Mouse (Mus musculus) neural tube, embryonic 15.5 days (tissue): ENCODE results near the gene Lmna. TPM values are rescaled to one million over a fixed set of nuclear protein-coding genes. Genes with fewer than 3 reads are reported as not detected.

Experiments used
- ATAC-seq: fragments of 200-750 bp; cut with Nextera tagmentation; 2 replicates; pipeline ENCODE4 v1.8.0; 2017; ENCODE audit warnings: mild to moderate bottlenecking, moderate TSS enrichment, moderate library complexity; ENCODE audit not compliant: low FRiP score
- H3K27ac ChIP-seq: fragments of 300-500 bp; sonication (generic); replicated peaks from 2 replicates; pipeline ENCODE4 v1.5.1; 2015; ENCODE audit warnings: mild to moderate bottlenecking, inconsistent platforms
- H3K27me3 ChIP-seq: fragments of 300-500 bp; sonication (generic); replicated peaks from 2 replicates; pipeline ENCODE4 v1.6.1; 2015; ENCODE audit warnings: inconsistent platforms
- H3K36me3 ChIP-seq: fragments of 300-500 bp; sonication (generic); 2 replicates; pipeline ENCODE4 v1.6.1; 2015; ENCODE audit warnings: inconsistent platforms
- H3K4me1 ChIP-seq: fragments of 300-500 bp; sonication (generic); 2 replicates; pipeline ENCODE4 v1.6.1; 2015; ENCODE audit warnings: inconsistent platforms
- H3K4me2 ChIP-seq: fragments of 300-500 bp; sonication (generic); 2 replicates; pipeline ENCODE4 v1.6.1; 2015; ENCODE audit warnings: inconsistent platforms, mild to moderate bottlenecking, moderate library complexity
- H3K4me3 ChIP-seq: fragments of 300-500 bp; sonication (generic); replicated peaks from 2 replicates; pipeline ENCODE4 v1.5.1; 2015; ENCODE audit warnings: mild to moderate bottlenecking, inconsistent platforms
- H3K9ac ChIP-seq: fragments of 300-500 bp; sonication (generic); replicated peaks from 2 replicates; pipeline ENCODE4 v1.6.1; 2015; ENCODE audit warnings: mild to moderate bottlenecking, inconsistent platforms
- H3K9me3 ChIP-seq: fragments of 300-500 bp; sonication (generic); replicated peaks from 2 replicates; pipeline ENCODE4 v1.6.1; 2016; ENCODE audit warnings: inconsistent platforms
- WGBS: fragments of 180-500 bp; shearing (Covaris S2); methylation state at CpG from one replicate; pipeline ENCODE4 v1.1.7; 2015; ENCODE audit warnings: mixed read lengths; 5-methylcytosine and 5-hydroxymethylcytosine counted together
- polyA plus RNA-seq: library from polyadenylated mRNA; unstranded; fragments of >200 nt; fragmentation: Nextera tagmentation; extraction: Ambion mirVana; gene quantifications from 2 replicates; pipeline ENCODE4 v1.2.1, GENCODE M21; 2015

Gene Lmna
- polyA plus RNA-seq, 1 experiment from 2014 or later: 70.3 TPM

- Histone ChIP-seq H3K4me1 (peaks cover 35% of the 10 kb centered on the region), H3K27me3 (peaks cover 9% of the 10 kb centered on the region; the same call in 1 of the 2 replicates), H3K36me3 (no peaks in the 10 kb centered on the region), H3K27ac (peak overlapping the region; percentile 86), H3K9ac (0 out of 2 replicates have a peak overlapping the region, but pooled peaks have one; percentile 91), H3K4me3 (peak overlapping the region; percentile 90), H3K4me2 (peak overlapping the region; percentile 95), H3K9me3 (no peaks in the 10 kb centered on the region)
- 15% methylated on average over 4 of the region's 4 CpGs for WGBS
- peak; percentile 13; the same call in 1 of the 2 replicates for ATAC-seq
Measured at GRCm38 (mm10) chr3:88503505-88503863, 6.3 kb downstream of the Lmna start.

GRCm38 (mm10) chr3:88502641-88503504 lies 6.9 kb downstream of the Lmna start:
- peak overlapping the region; percentile 91 for H3K9ac ChIP-seq
- peak overlapping the region; percentile 90 for H3K4me3 ChIP-seq
- peaks cover 9% of the 10 kb centered on the region; the same call in 1 of the 2 replicates for H3K27me3 ChIP-seq
- no peaks in the 10 kb centered on the region for H3K9me3 ChIP-seq
- no peaks in the 10 kb centered on the region for H3K36me3 ChIP-seq
- peak overlapping the region; percentile 86 for H3K27ac ChIP-seq
- peak; percentile 94 for ATAC-seq
- peak overlapping the region; percentile 95 for H3K4me2 ChIP-seq
- H3K4me1 ChIP-seq: peaks cover 35% of the 10 kb centered on the region
- under 1% methylated on average over 53 of the region's 55 CpGs for WGBS

- H3K4me3 ChIP-seq: peak overlapping the region; percentile 90
- peaks cover 35% of the 10 kb centered on the region for H3K4me1 ChIP-seq
- no peaks in the 10 kb centered on the region for H3K9me3 ChIP-seq
- peak overlapping the region; percentile 86; the same call in 1 of the 2 replicates for H3K27ac ChIP-seq
- 11% methylated on average over 11 of the region's 11 CpGs for WGBS
- peak overlapping the region; percentile 91 for H3K9ac ChIP-seq
- no peaks in the 10 kb centered on the region for H3K36me3 ChIP-seq
- H3K4me2 ChIP-seq: peak overlapping the region; percentile 95
- ATAC-seq: no peak
- H3K27me3 ChIP-seq: peaks cover 9% of the 10 kb centered on the region; the same call in 1 of the 2 replicates
Measured at GRCm38 (mm10) chr3:88502031-88502571, 7.7 kb downstream of the Lmna start.

GRCm38 (mm10) chr3:88501366-88502030 lies 8.3 kb downstream of the Lmna start:
- Histone ChIP-seq H3K9me3 (no peaks in the 10 kb centered on the region), H3K4me1 (peaks cover 35% of the 10 kb centered on the region), H3K27ac (no peak overlapping the region), H3K9ac (peak overlapping the region; percentile 91; the same call in 1 of the 2 replicates), H3K4me3 (peak overlapping the region; percentile 90), H3K4me2 (peak overlapping the region; percentile 95), H3K36me3 (no peaks in the 10 kb centered on the region), H3K27me3 (peaks cover 9% of the 10 kb centered on the region; the same call in 1 of the 2 replicates)
- no peak for ATAC-seq
- 57% methylated on average over 6 of the region's 6 CpGs for WGBS

GRCm38 (mm10) chr3:88500655-88501365 lies 8.9 kb downstream of the Lmna start:
- H3K27ac ChIP-seq: no peak overlapping the region
- peaks cover 39% of the 10 kb centered on the region for H3K4me1 ChIP-seq
- peaks cover 9% of the 10 kb centered on the region; the same call in 1 of the 2 replicates for H3K27me3 ChIP-seq
- WGBS: 42% methylated on average over 4 of the region's 4 CpGs
- peak overlapping the region; percentile 90 for H3K4me3 ChIP-seq
- ATAC-seq: no peak
- H3K9me3 ChIP-seq: no peaks in the 10 kb centered on the region
- H3K4me2 ChIP-seq: peak overlapping the region; percentile 95
- H3K9ac ChIP-seq: no peak overlapping the region
- no peaks in the 10 kb centered on the region for H3K36me3 ChIP-seq

- H3K27me3 ChIP-seq: peaks cover 9% of the 10 kb centered on the region; the same call in 1 of the 2 replicates
- ATAC-seq: no peak
- no peak overlapping the region for H3K4me3 ChIP-seq
- H3K4me2 ChIP-seq: peak overlapping the region; percentile 95; the same call in 1 of the 2 replicates
- no peak overlapping the region for H3K27ac ChIP-seq
- H3K36me3 ChIP-seq: no peaks in the 10 kb centered on the region
- peaks cover 46% of the 10 kb centered on the region for H3K4me1 ChIP-seq
- no peak overlapping the region for H3K9ac ChIP-seq
- 79% methylated on average over 7 of the region's 7 CpGs for WGBS
- no peaks in the 10 kb centered on the region for H3K9me3 ChIP-seq
Measured at GRCm38 (mm10) chr3:88500087-88500486, 9.7 kb downstream of the Lmna start.

GRCm38 (mm10) chr3:88499580-88499979 lies 10.2 kb downstream of the Lmna start:
- Histone ChIP-seq H3K9me3 (no peaks in the 10 kb centered on the region), H3K9ac (no peak overlapping the region), H3K27me3 (peaks cover 9% of the 10 kb centered on the region; the same call in 1 of the 2 replicates), H3K4me2 (no peak overlapping the region), H3K4me3 (no peak overlapping the region), H3K27ac (no peak overlapping the region), H3K36me3 (no peaks in the 10 kb centered on the region), H3K4me1 (peaks cover 51% of the 10 kb centered on the region)
- WGBS: 75% methylated on average over 4 of the region's 4 CpGs
- no peak for ATAC-seq

GRCm38 (mm10) chr3:88495741-88496415 lies 13.9 kb downstream of the Lmna start:
- Histone ChIP-seq H3K4me3 (no peak overlapping the region), H3K4me1 (peaks cover 42% of the 10 kb centered on the region), H3K9ac (no peak overlapping the region), H3K27ac (0 out of 2 replicates have a peak overlapping the region, but pooled peaks have one; percentile 33), H3K36me3 (no peaks in the 10 kb centered on the region), H3K9me3 (no peaks in the 10 kb centered on the region), H3K27me3 (peaks cover under 1% of the 10 kb centered on the region; the same call in 1 of the 2 replicates), H3K4me2 (no peak overlapping the region)
- WGBS: 77% methylated on average over 10 of the region's 10 CpGs
- no peak for ATAC-seq

- Histone ChIP-seq H3K27ac (peak overlapping the region; percentile 41; the same call in 1 of the 2 replicates), H3K4me2 (no peak overlapping the region), H3K4me1 (peaks cover 36% of the 10 kb centered on the region), H3K27me3 (no peaks in the 10 kb centered on the region), H3K9ac (no peak overlapping the region), H3K36me3 (no peaks in the 10 kb centered on the region), H3K9me3 (no peaks in the 10 kb centered on the region), H3K4me3 (no peak overlapping the region)
- WGBS: 69% methylated on average over 9 of the region's 9 CpGs
- ATAC-seq: no peak
Measured at GRCm38 (mm10) chr3:88494836-88495628, 14.7 kb downstream of the Lmna start.
